Mouse (Mus musculus): ENCODE data around the gene Snrpd3. TPM values are rescaled to one million over a fixed set of nuclear protein-coding genes. Genes with fewer than 3 reads are reported as not detected.
"Not testable (repeated sequence)": the region's sequence is repeated elsewhere in the genome, so short reads cannot be mapped to it uniquely, and the experiment has no call there.

Snrpd3 gene
- polyA plus RNA-seq, 1 experiment from 2014 or later = 143 TPM

GRCm38 (mm10) chr10:75559676-75560548, 42.6 kb downstream of the Snrpd3 start, which contains the start of gene Lrrc75b:
Gene Lrrc75b (minus strand): TSS chr10:75560330.
- Histone ChIP-seq H3K36me3 (peaks cover 20% of the 10 kb centered on the region), H3K4me1 (peaks cover 44% of the 10 kb centered on the region), H3K27me3 (replicated peaks) (peaks cover 10% of the 10 kb centered on the region; the same call in 1 of the 2 replicates), H3K4me2 (peak within 1 kb of the TSS; percentile 82), H3K27ac (replicated peaks) (peak within 1 kb of the TSS; percentile 96), H3K9ac (replicated peaks) (peak within 1 kb of the TSS; percentile 91), H3K9me3 (replicated peaks) (no peaks in the 10 kb centered on the region), H3K4me3 (replicated peaks) (peak within 1 kb of the TSS; percentile 74)
- under 1% methylated on average over 54 of the region's 75 CpGs for WGBS
- peak; percentile 67 for ATAC-seq (ENCODE audit: low FRiP score)

GRCm38 (mm10) chr10:75560549-75560899, 43.2 kb downstream of the Snrpd3 start:
- WGBS = 10% methylated on average over 6 of the region's 6 CpGs
- peaks cover 44% of the 10 kb centered on the region for H3K4me1 ChIP-seq
- ATAC-seq (ENCODE audit: low FRiP score) = peak; percentile 27

GRCm38 (mm10) chr10:75561071-75561654, 43.8 kb downstream of the Snrpd3 start, which contains the start of gene Ggt1:
Gene Ggt1 (plus strand): TSS chr10:75561604.
- ATAC-seq (ENCODE audit: low FRiP score) = no peak
- Histone ChIP-seq H3K4me1 (peaks cover 44% of the 10 kb centered on the region), H3K9me3 (replicated peaks) (no peaks in the 10 kb centered on the region), H3K4me3 (replicated peaks) (peak within 1 kb of the TSS; percentile 74), H3K36me3 (peaks cover 9% of the 10 kb centered on the region), H3K4me2 (peak within 1 kb of the TSS; percentile 82), H3K9ac (replicated peaks) (peak within 1 kb of the TSS; percentile 91), H3K27me3 (replicated peaks) (peaks cover 13% of the 10 kb centered on the region; the same call in 1 of the 2 replicates), H3K27ac (replicated peaks) (peak within 1 kb of the TSS; percentile 96)
- WGBS = 61% methylated on average over 10 of the region's 10 CpGs

More at GRCm38 (mm10) chr10:75560549-75560899, 43.2 kb downstream of the Snrpd3 start:
- H3K36me3 ChIP-seq = peaks cover 14% of the 10 kb centered on the region
- H3K27ac ChIP-seq (replicated peaks) = peak overlapping the region; percentile 96
- H3K9ac ChIP-seq (replicated peaks) = peak overlapping the region; percentile 91
- peak overlapping the region; percentile 82 for H3K4me2 ChIP-seq
- H3K9me3 ChIP-seq (replicated peaks) = no peaks in the 10 kb centered on the region
- peaks cover 13% of the 10 kb centered on the region; the same call in 1 of the 2 replicates for H3K27me3 ChIP-seq (replicated peaks)
- H3K4me3 ChIP-seq (replicated peaks) = peak overlapping the region; percentile 74

DNA sequence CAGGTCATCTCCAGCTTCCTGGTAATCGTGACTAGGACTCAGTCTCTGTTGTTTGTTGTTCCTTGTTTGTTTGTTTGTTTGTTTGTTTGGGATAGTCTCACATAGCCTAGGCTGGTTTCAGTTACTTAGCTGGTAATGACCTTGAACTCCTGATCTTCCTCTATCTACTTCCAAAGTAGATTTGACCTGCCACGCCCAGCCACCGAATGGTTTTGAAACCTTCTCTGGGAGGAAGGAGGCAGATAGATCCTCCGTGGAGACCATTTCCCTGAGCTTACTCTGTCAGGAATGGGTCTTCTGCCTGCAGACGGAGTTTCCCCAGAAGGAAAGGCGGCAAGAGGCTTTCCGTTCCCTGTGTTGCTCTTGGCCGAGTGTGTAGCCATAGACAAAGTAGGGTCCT, 45.2 kb downstream of the Snrpd3 start:
- Histone ChIP-seq H3K4me1 (peaks cover 31% of the 10 kb centered on the region), H3K36me3 (no peaks in the 10 kb centered on the region), H3K27me3 (replicated peaks) (peaks cover 13% of the 10 kb centered on the region; the same call in 1 of the 2 replicates), H3K4me2 (no peak overlapping the region), H3K4me3 (replicated peaks) (no peak overlapping the region), H3K9ac (replicated peaks) (no peak overlapping the region), H3K27ac (replicated peaks) (no peak overlapping the region), H3K9me3 (replicated peaks) (no peaks in the 10 kb centered on the region)
- no peak for ATAC-seq (ENCODE audit: low FRiP score)
- WGBS = 87% methylated on average over 8 of the region's 8 CpGs

DNA sequence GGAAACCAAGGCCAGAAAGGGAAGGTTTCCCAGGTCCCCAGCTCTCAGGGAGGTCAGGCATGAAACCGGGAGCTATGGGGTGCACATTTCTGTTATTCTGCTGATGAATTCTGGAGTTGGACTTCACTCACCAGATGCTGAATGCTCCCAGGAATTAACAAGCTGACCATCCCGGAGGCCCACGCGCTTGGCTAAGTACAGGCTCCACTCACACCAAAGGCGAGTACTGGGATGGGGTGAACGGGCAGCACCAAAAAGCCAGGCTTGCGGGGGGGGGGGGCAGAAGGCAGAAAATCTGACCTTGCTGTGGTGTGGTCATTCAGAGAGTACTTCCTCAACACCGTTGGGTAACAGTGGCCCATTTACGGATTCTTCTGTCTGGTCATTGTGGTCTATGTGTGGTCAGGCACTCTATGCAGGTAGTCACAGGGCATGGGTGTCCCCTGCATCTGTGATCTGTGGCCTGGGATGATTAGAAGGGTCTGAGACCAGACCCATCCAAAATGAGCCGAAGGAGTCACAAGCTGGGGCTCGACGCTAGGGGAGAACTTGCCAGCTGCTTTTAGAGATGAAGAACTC, 47.4 kb downstream of the Snrpd3 start:
- ATAC-seq (ENCODE audit: low FRiP score) = no peak
- Histone ChIP-seq H3K4me1 (peaks cover 19% of the 10 kb centered on the region), H3K36me3 (no peaks in the 10 kb centered on the region), H3K4me3 (replicated peaks) (no peak overlapping the region), H3K9me3 (replicated peaks) (no peaks in the 10 kb centered on the region), H3K27me3 (replicated peaks) (peaks cover 17% of the 10 kb centered on the region; the same call in 1 of the 2 replicates), H3K4me2 (no peak overlapping the region), H3K27ac (replicated peaks) (no peak overlapping the region), H3K9ac (replicated peaks) (no peak overlapping the region)
- WGBS = 87% methylated on average over 12 of the region's 12 CpGs

DNA sequence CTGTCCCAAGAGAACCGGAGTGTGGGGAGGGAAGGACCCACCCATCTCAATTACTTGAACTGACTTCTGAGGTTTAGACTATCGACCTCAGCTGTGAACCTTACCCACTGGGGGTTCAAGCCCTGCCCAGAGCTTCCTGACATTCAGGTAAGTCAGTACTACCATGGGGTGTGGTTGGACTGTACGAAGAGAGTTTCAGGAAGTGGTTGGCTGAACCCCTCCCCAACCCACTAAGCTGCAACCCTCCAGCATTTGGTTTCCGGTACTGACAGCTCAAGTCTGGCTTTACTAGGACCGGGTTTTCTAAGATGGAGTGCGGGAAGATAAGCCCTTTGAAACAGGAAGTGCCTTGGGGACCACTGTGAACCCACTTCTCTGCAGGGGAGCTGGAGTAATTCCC, 48.1 kb downstream of the Snrpd3 start:
- no peak overlapping the region for H3K9ac ChIP-seq (replicated peaks)
- H3K9me3 ChIP-seq (replicated peaks) = no peaks in the 10 kb centered on the region
- no peak overlapping the region for H3K27ac ChIP-seq (replicated peaks)
- WGBS = 76% methylated on average over 6 of the region's 6 CpGs
- ATAC-seq (ENCODE audit: low FRiP score) = no peak
- H3K27me3 ChIP-seq (replicated peaks) = peaks cover 17% of the 10 kb centered on the region; the same call in 1 of the 2 replicates
- no peak overlapping the region for H3K4me2 ChIP-seq
- no peak overlapping the region for H3K4me3 ChIP-seq (replicated peaks)
- no peaks in the 10 kb centered on the region for H3K36me3 ChIP-seq
- peaks cover 14% of the 10 kb centered on the region for H3K4me1 ChIP-seq

DNA sequence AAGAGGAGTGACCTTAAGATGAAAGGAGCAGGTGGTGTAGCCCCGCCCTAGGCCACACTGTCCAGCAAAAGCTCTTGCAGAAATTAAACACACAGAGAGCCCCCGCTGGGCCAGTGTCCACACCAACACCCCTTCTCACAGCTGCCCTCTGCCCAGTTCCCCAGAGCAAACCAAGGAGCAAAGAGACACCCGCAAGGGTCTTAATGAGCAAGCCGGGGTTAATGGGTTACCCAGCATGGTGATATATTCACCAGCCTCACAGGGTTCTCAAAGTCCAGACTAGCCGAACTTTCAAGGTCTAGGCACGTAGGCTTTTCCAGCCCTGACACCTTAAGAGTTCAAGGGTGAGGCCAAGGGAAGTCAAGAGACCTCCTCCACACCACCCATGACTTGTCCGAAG, 48.6 kb downstream of the Snrpd3 start:
- H3K27ac ChIP-seq (replicated peaks) = no peak overlapping the region
- 77% methylated on average over 7 of the region's 7 CpGs for WGBS

DNA sequence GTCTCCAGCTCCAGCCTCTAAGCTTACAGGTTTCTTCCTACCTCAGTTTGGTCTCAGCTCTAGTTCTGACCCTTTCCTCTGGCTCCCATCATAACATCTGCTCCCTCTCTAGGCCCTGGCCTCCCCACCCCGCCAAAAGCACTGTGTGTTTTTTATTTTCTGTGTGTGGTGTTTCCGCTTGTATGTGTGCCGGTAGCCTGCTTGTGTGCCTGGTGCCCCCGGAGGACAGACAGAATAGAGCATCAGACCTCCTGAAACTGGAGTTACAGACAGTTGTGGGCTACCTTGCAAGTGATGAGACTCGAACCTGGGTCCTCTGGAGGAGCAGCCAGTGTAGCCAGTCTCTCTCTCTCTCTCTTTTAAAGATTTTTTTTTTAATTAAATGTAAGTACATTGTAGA, 49.0 kb downstream of the Snrpd3 start:
- H3K4me1 ChIP-seq = peaks cover 5% of the 10 kb centered on the region
- WGBS = 83% methylated on average over 5 of the region's 5 CpGs
- no peak overlapping the region for H3K4me3 ChIP-seq (replicated peaks)
- H3K36me3 ChIP-seq = no peaks in the 10 kb centered on the region
- no peak for ATAC-seq (ENCODE audit: low FRiP score)
- H3K9ac ChIP-seq (replicated peaks) = no peak overlapping the region
- peaks cover 17% of the 10 kb centered on the region; the same call in 1 of the 2 replicates for H3K27me3 ChIP-seq (replicated peaks)
- H3K4me2 ChIP-seq = no peak overlapping the region
- no peak overlapping the region for H3K27ac ChIP-seq (replicated peaks)
- no peaks in the 10 kb centered on the region for H3K9me3 ChIP-seq (replicated peaks)

More for the DNA sequence above, 48.6 kb downstream of the Snrpd3 start:
- Histone ChIP-seq H3K9ac (replicated peaks) (no peak overlapping the region), H3K4me3 (replicated peaks) (no peak overlapping the region), H3K4me2 (no peak overlapping the region), H3K27me3 (replicated peaks) (peaks cover 17% of the 10 kb centered on the region; the same call in 1 of the 2 replicates), H3K9me3 (replicated peaks) (no peaks in the 10 kb centered on the region), H3K36me3 (no peaks in the 10 kb centered on the region), H3K4me1 (peaks cover 9% of the 10 kb centered on the region)
- no peak for ATAC-seq (ENCODE audit: low FRiP score)

GRCm38 (mm10) chr10:75566765-75567164, 49.4 kb downstream of the Snrpd3 start:
- H3K9me3 ChIP-seq (replicated peaks); H3K36me3 ChIP-seq; H3K4me3 ChIP-seq (replicated peaks); H3K27ac ChIP-seq (replicated peaks); ATAC-seq (ENCODE audit: low FRiP score); H3K9ac ChIP-seq (replicated peaks); H3K4me1 ChIP-seq; H3K4me2 ChIP-seq: not testable (repeated sequence)
- WGBS = 87% methylated on average over 2 of the region's 2 CpGs
- H3K27me3 ChIP-seq (replicated peaks) = peaks cover 16% of the 10 kb centered on the region; the same call in 1 of the 2 replicates

- ATAC-seq (ENCODE audit: low FRiP score) = no peak
- Histone ChIP-seq H3K4me1 (peaks cover 2% of the 10 kb centered on the region; the same call in 1 of the 2 replicates), H3K9me3 (replicated peaks) (no peaks in the 10 kb centered on the region), H3K4me2 (no peak overlapping the region), H3K36me3 (no peaks in the 10 kb centered on the region), H3K9ac (replicated peaks) (no peak overlapping the region), H3K4me3 (replicated peaks) (no peak overlapping the region), H3K27me3 (replicated peaks) (peaks cover 8% of the 10 kb centered on the region; the same call in 1 of the 2 replicates), H3K27ac (replicated peaks) (no peak overlapping the region)
- WGBS = 45% methylated on average over 5 of the region's 5 CpGs
Observed at GRCm38 (mm10) chr10:75568029-75568428, 50.7 kb downstream of the Snrpd3 start.

- ATAC-seq (ENCODE audit: low FRiP score) = no peak
- Histone ChIP-seq H3K27ac (replicated peaks) (no peak overlapping the region), H3K36me3 (no peaks in the 10 kb centered on the region), H3K9ac (replicated peaks) (no peak overlapping the region), H3K4me3 (replicated peaks) (no peak overlapping the region), H3K9me3 (replicated peaks) (no peaks in the 10 kb centered on the region), H3K4me1 (peaks cover 2% of the 10 kb centered on the region; the same call in 1 of the 2 replicates), H3K27me3 (replicated peaks) (peaks cover 8% of the 10 kb centered on the region; the same call in 1 of the 2 replicates), H3K4me2 (no peak overlapping the region)
- WGBS = 5% methylated on average over 11 of the region's 11 CpGs
Observed at GRCm38 (mm10) chr10:75568441-75568840, 51.1 kb downstream of the Snrpd3 start.
